Mouse (Mus musculus) layer of hippocampus, adult 2 months (tissue): ENCODE results near the gene Noto. TPM values are rescaled to one million over a fixed set of nuclear protein-coding genes. Genes with fewer than 3 reads are reported as not detected.

Experiments used
- DNase-seq, 2 experiments: peaks; one replicate each; pipeline ENCODE4 v3.0.0; 2022; ENCODE audit warnings: low spot score in 2 of 2
- H3K27ac ChIP-seq: fragments of 200-600 bp; 2 replicates; pipeline ENCODE4 v1.8.1; 2022
- H3K4me3 ChIP-seq: fragments of 200-600 bp; 2 replicates; pipeline ENCODE4 v1.8.1; 2022; ENCODE audit warnings: mild to moderate bottlenecking
- CTCF ChIP-seq: fragments of 200-600 bp; conservative IDR thresholded peaks from 2 replicates; pipeline ENCODE4 v1.8.1; 2022; ENCODE audit warnings: antibody characterized with exemption, mild to moderate bottlenecking, moderate library complexity
- long read RNA-seq, 2 experiments: library from polyadenylated mRNA; stranded (forward); transcript quantifications; one replicate each; pipeline ENCODE4 v2.0.0; 2021; ENCODE audit warnings: borderline mapping rate in 2 of 2
- total RNA-seq, 2 experiments: library from RNA; stranded (reverse); gene quantifications; 2 replicates each; pipeline ENCODE4 v1.2.3; 2021

The Noto gene
- not detected for total RNA-seq
- long read RNA-seq, experiment 1: 0 reads
- long read RNA-seq, experiment 2: 0 reads

DNA sequence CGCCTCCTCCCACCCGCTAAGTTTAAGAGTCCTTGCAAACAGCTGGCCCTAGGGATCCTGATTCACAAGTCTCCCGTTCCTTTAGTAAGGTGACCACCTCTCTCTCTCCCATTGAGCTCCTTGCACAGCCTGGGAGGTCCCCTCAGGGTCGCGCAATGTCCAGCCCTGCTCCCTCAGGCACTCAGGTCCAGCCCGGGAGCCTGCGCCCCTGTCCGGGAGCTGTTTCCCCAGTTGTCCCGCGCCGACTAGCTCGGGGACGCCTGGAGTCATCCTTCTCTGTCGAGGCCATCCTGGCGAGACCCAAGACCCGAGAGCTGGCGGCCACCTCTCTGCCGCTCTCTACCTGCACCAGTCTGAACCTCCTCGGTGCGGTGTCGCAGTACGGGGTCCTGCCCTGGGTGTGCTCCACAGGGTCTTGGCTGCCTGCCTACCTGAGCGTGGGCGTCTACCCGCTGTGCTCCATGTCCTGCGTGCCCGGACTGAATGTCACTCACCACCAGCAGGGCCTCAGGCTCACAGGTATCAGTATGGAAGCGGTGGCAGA is at the start of gene Noto:
Gene Noto, plus strand, starts transcription at position 51 of the 544 bp plus-strand sequence.
- Histone ChIP-seq H3K27ac (no peak within 1 kb of the TSS), H3K4me3 (no peak within 1 kb of the TSS)
- TF ChIP-seq CTCF: no peak
- no peak for DNase-seq

DNA sequence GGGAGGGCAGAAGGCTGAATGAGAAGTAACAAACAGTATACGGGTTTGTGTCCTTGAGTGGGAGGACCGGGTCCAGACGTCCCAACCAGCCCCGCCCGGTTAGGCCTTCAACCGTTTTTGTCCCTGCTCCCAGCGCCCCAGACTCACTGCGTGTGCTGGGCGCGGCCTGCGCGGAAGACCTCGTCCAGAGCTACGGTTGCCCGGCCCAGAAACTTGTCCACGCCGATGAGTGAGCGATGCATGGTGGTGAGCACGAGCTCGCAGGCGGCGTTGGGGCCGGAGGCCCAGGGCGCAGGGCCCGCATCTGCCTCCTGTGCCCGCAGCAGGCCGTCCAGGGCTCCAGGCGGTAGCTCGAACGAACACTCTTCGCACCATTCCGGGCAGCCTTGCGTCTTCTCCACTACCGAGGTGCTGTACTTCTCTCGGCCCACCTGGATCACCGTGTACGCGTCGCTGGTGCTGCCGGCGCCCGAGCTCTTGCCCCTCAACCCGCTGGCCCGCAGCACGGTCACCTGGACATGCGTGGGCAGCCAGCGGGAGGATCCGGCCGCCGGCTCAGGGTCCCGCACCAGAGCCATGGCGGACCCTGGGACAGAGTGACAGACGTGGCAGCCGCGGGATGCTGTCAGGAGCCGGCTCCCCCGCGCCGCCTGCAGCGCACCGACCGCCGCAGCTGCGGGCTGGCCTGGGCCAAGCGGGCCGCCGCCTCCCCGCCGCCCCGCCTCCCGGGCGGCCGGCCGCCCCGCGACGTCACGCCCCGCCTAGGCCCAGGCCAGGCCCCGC is 49.5 kb upstream of the Noto start, which contains the start of gene Rab11fip5:
Gene Rab11fip5, minus strand, starts transcription at position 684 of the 783 bp plus-strand sequence.
- DNase-seq: no peak
- Histone ChIP-seq H3K4me3 (peak within 1 kb of the TSS; percentile 97), H3K27ac (peak within 1 kb of the TSS; percentile 89)
- TF ChIP-seq CTCF: no peak

DNA sequence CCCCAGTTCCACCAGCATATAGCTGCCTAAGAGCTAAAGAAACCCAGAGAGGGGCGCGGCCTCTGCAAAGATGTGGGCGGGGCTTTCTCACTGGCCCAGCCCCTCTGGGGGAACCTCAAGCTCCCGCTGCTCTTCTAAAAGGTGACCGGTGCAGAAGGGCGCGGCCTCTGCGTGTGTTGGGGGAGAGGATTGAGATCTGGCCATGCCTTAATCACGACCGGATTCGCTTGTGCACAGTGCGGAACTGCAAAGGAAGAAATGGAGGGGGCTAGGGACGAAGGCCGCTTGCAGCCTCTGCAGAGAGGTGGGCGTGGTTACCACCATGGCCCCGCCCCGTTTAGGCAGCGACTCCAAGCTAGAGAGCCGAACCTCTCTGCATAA is 49.0 kb upstream of the Noto start:
- TF ChIP-seq CTCF: no peak
- peak; percentile 90 to 94 for DNase-seq
- H3K27ac ChIP-seq: peak overlapping the region; percentile 84
- H3K4me3 ChIP-seq: peak overlapping the region; percentile 97

DNA sequence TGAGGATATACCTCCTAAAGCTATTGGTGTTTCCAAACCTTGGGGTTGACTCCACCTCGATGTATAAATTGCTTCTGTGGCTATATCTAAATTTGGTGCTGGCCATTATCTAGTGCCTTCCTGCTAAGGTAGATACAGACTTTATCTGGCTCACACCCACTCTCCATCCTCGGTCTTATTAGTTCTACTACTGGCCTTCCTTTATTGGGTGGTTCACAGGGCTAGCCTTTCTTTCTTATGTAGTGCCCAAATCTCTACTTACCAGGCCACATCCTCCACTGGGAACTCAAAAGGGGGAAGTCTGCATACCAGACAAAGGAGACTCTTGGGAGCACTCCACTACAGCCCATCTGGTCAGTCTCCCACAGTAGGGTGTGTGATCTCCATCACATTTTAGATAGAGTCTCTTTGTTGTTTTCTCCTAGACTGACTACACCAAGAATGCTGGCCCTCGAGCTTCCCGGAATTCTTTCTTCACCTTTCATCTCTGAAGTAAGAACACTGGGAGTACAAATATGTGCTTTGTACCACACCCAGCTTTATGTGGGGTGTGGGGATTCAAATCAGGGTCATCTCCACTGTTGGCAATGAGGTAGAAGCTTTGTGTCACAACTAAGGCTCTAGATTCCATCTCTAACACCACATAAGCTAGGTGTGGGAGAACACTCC is 46.5 kb upstream of the Noto start:
- Histone ChIP-seq H3K27ac (no peak overlapping the region), H3K4me3 (no peak overlapping the region)
- no peak for TF ChIP-seq CTCF
- no peak for DNase-seq

DNA sequence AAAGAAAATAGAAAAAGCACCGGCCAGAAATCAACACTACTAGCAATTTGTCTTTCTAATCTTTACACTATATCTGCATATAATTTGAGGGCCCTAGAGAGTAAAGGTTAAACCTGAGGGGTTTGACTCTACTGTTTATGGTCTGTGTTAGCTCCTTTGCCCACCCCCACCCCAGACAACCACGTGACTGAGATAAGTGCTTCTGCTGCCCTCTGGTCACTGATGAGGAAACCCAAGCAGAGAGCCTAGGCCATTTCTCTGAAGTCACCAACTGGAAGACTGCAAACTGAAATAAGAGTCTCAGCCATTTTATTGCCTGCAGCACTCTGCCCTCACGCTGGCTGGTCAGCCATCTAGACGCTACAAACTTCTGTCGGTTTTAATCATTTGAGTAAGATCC is 45.8 kb upstream of the Noto start:
- no peak for DNase-seq
- no peak for TF ChIP-seq CTCF
- Histone ChIP-seq H3K4me3 (no peak overlapping the region), H3K27ac (no peak overlapping the region)

DNA sequence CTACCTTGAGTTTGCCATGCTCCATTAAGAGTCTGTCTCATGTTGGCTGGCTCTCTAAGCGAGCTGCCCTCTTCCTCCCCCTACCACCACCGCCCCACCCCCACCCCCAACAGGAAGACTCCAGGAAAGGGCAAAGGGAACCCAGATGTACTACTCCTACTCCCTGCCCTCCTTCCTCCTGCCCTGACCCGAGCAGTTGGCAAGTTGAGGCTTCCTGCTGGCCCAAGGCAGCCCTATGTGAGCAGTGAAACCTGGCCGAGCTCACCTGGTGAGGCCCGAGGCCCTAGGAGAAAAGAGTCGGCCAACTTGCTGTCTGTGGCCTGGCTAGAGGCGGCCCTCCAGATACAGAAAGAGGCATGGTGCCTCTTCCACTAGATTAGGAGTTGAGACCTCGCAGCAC is 45.1 kb upstream of the Noto start:
- H3K4me3 ChIP-seq: no peak overlapping the region
- no peak overlapping the region for H3K27ac ChIP-seq
- no peak for DNase-seq
- TF ChIP-seq CTCF: no peak

DNA sequence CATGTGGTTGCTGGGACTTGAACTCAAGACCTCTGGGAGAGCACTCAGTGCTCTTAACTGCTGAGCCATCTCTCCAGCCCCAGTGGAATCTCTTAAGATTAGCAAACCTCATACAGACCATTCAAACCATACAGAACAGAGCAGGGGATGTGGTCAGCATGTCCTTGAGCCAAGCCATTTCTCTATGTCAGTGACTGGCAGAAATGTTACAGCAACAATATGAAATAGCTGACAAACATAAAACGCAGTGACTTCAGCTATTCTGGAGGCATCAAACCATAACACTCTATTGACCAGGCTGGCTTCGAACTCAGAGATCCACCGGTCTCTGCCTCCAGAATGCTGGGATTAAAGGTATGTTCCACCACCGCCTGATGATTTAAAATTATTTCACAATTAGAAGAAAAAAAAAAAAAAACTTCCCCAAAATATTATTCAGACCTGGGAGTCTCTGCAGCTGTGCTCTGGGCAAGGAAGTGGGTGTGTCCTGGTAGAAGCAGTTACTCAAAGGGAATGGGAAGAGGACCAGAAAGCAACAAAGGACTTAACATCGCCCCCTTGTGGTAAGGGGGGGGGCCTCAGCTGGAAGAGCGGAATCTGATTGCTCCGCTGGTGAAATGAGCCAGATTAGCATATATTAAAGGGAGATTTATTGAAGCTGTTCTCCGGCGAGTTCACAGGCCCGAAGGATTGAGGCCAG is 43.3 kb upstream of the Noto start:
- peak; percentile 89 for TF ChIP-seq CTCF
- DNase-seq: peak; percentile 74 to 84
- H3K4me3 ChIP-seq: no peak overlapping the region

GRCm38 (mm10) chr6:85380901-85381647 is 42.6 kb upstream of the Noto start:
- no peak for TF ChIP-seq CTCF
- H3K4me3 ChIP-seq: no peak overlapping the region
- no peak overlapping the region for H3K27ac ChIP-seq
- no peak for DNase-seq

More for the DNA sequence above, 43.3 kb upstream of the Noto start:
- no peak overlapping the region for H3K27ac ChIP-seq

DNA sequence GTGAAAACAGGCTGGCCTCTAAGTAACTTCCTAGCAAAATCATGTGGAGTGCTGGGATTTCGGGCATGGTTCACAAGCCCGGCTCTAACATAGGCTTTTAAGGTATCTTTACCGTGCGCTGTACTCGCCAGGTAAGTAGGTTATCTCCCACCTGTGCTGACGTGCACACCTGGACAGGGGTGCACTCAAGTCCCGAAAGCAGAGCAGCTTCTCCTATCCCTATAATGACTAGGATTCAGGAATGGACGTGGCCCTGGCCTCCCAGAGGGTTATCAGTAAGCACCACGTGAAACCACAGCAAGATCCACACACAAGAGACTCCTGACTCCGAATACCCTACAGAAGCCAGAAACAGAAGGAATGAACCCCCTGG is 42.1 kb upstream of the Noto start:
- H3K4me3 ChIP-seq: no peak overlapping the region
- TF ChIP-seq CTCF: no peak
- DNase-seq: no peak

GRCm38 (mm10) chr6:85382791-85383190 is 40.9 kb upstream of the Noto start:
- no peak overlapping the region for H3K4me3 ChIP-seq
- TF ChIP-seq CTCF: no peak
- no peak overlapping the region for H3K27ac ChIP-seq
- DNase-seq: no peak

More for the DNA sequence above, 42.1 kb upstream of the Noto start:
- no peak overlapping the region for H3K27ac ChIP-seq

- TF ChIP-seq CTCF: 0 out of 2 replicates have a peak, but pooled peaks have one; percentile 2
- DNase-seq: no peak
- no peak overlapping the region for H3K27ac ChIP-seq
- no peak overlapping the region for H3K4me3 ChIP-seq
Measured at GRCm38 (mm10) chr6:85388608-85389007, 35.1 kb upstream of the Noto start.

- peak; percentile 24 to 63 for DNase-seq
- Histone ChIP-seq H3K27ac (no peak overlapping the region), H3K4me3 (no peak overlapping the region)
- TF ChIP-seq CTCF: peak; percentile 82
Measured at GRCm38 (mm10) chr6:85391803-85392202, 31.9 kb upstream of the Noto start.
